Mouse (Mus musculus) embryonic facial prominence, embryonic 10.5 days (tissue): ENCODE data around the gene Ptrh1. TPM values are rescaled to one million over a fixed set of nuclear protein-coding genes. Genes with fewer than 3 reads are reported as not detected.

Experiments
- DNase-seq: peaks from one replicate; pipeline ENCODE4 v3.0.0-alpha.2; 2017; ENCODE audit warnings: low spot score
- H3K27ac ChIP-seq: fragments of 300-500 bp; sonication (generic); replicated peaks from 2 replicates; pipeline ENCODE4 v1.5.1; 2016; ENCODE audit warnings: mild to moderate bottlenecking
- H3K27me3 ChIP-seq: fragments of 300-500 bp; sonication (generic); replicated peaks from 2 replicates; pipeline ENCODE4 v1.6.1; 2016; ENCODE audit warnings: low read depth, mild to moderate bottlenecking; ENCODE audit not compliant: poor library complexity, severe bottlenecking
- H3K36me3 ChIP-seq: fragments of 300-500 bp; sonication (generic); replicated peaks from 2 replicates; pipeline ENCODE4 v1.6.1; 2016; ENCODE audit warnings: mild to moderate bottlenecking, moderate library complexity
- H3K4me1 ChIP-seq: fragments of 300-500 bp; sonication (generic); 2 replicates; pipeline ENCODE4 v1.6.1; 2016
- H3K4me3 ChIP-seq: fragments of 300-500 bp; sonication (generic); 2 replicates; pipeline ENCODE4 v1.5.1; 2016; ENCODE audit warnings: mild to moderate bottlenecking, moderate library complexity
- H3K9me3 ChIP-seq: fragments of 300-500 bp; sonication (generic); 2 replicates; pipeline ENCODE4 v1.6.1; 2016; ENCODE audit warnings: mild to moderate bottlenecking
- WGBS: fragments of 180-500 bp; shearing (Covaris S2); methylation state at CpG from one replicate; pipeline ENCODE4 v1.1.7; 2016; 5-methylcytosine and 5-hydroxymethylcytosine counted together
- polyA plus RNA-seq: library from polyadenylated mRNA; unstranded; fragments of >200 nt; fragmentation: Nextera tagmentation; extraction: Ambion mirVana; gene quantifications from 2 replicates; pipeline ENCODE4 v1.2.1, GENCODE M21; 2016

The Ptrh1 gene
- polyA plus RNA-seq, 1 experiment from 2014 or later: 5.3 TPM

GRCm38 (mm10) chr2:32779131-32779530 lies 3.5 kb downstream of the Ptrh1 start:
- no peaks in the 10 kb centered on the region for H3K36me3 ChIP-seq
- no peak overlapping the region for H3K27ac ChIP-seq
- no peak overlapping the region for H3K4me3 ChIP-seq
- peaks cover 42% of the 10 kb centered on the region for H3K4me1 ChIP-seq
- H3K9me3 ChIP-seq: no peaks in the 10 kb centered on the region
- WGBS: 18% methylated on average over 8 of the region's 8 CpGs
- peaks cover 21% of the 10 kb centered on the region for H3K27me3 ChIP-seq
- peak; percentile 72 for DNase-seq

GRCm38 (mm10) chr2:32779714-32780113 lies 4.1 kb downstream of the Ptrh1 start:
- WGBS: 92% methylated on average over 6 of the region's 6 CpGs
- no peak for DNase-seq

GRCm38 (mm10) chr2:32781710-32782109 lies 6.1 kb downstream of the Ptrh1 start:
- Histone ChIP-seq H3K4me3 (no peak overlapping the region), H3K36me3 (no peaks in the 10 kb centered on the region), H3K27ac (no peak overlapping the region), H3K4me1 (peaks cover 23% of the 10 kb centered on the region), H3K9me3 (no peaks in the 10 kb centered on the region), H3K27me3 (peaks cover 14% of the 10 kb centered on the region)
- 79% methylated on average over 6 of the region's 6 CpGs for WGBS
- DNase-seq: no peak

More at GRCm38 (mm10) chr2:32779714-32780113, 4.1 kb downstream of the Ptrh1 start:
- Histone ChIP-seq H3K27ac (no peak overlapping the region), H3K27me3 (peaks cover 21% of the 10 kb centered on the region), H3K36me3 (no peaks in the 10 kb centered on the region), H3K4me3 (no peak overlapping the region), H3K4me1 (peaks cover 42% of the 10 kb centered on the region), H3K9me3 (no peaks in the 10 kb centered on the region)

- no peaks in the 10 kb centered on the region for H3K27me3 ChIP-seq
- no peak for DNase-seq
- no peak within 1 kb of the TSS for H3K4me3 ChIP-seq
- WGBS: 65% methylated on average over 4 of the region's 4 CpGs
- H3K4me1 ChIP-seq: peaks cover 18% of the 10 kb centered on the region; the same call in 1 of the 2 replicates
- no peak within 1 kb of the TSS; the same call in 1 of the 2 replicates for H3K27ac ChIP-seq
- no peaks in the 10 kb centered on the region for H3K9me3 ChIP-seq
- H3K36me3 ChIP-seq: peaks cover 4% of the 10 kb centered on the region; the same call in 1 of the 2 replicates
These were observed 8.6 kb downstream of the Ptrh1 start, which contains the start of gene Cfap157 for GRCm38 (mm10) chr2:32784048-32784681. Gene Cfap157, minus strand, starts transcription at chr2:32784428.

- DNase-seq: no peak
- H3K27ac ChIP-seq: no peak overlapping the region
- WGBS: 67% methylated on average over 6 of the region's 6 CpGs
- peaks cover 10% of the 10 kb centered on the region; the same call in 1 of the 2 replicates for H3K4me1 ChIP-seq
- H3K9me3 ChIP-seq: no peaks in the 10 kb centered on the region
- H3K4me3 ChIP-seq: no peak overlapping the region
- no peaks in the 10 kb centered on the region for H3K27me3 ChIP-seq
- peaks cover 4% of the 10 kb centered on the region; the same call in 1 of the 2 replicates for H3K36me3 ChIP-seq
These were observed 11.6 kb downstream of the Ptrh1 start for GRCm38 (mm10) chr2:32787176-32787575.

DNA sequence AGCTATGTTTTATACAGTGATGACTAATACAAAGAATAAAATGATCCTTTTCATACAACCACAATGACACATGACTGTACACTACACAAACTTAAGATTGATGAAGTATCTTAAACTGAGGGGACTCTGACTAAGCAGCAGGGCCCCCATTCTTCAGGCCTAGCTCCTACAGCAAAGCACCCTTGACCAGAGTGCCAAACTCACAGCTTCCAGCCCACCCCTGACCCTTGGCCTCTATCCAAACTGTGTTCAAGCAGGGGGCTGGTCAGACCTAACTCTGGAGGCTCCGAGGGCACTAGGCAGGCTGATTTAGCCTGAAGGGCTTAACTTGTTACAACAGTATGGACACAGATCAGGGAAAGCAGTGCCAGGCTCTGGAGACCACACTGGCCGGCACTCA lies 13.0 kb downstream of the Ptrh1 start:
- Histone ChIP-seq H3K27ac (0 out of 2 replicates have a peak overlapping the region, but pooled peaks have one; percentile 24), H3K4me1 (peaks cover 10% of the 10 kb centered on the region; the same call in 1 of the 2 replicates), H3K9me3 (no peaks in the 10 kb centered on the region), H3K27me3 (no peaks in the 10 kb centered on the region), H3K36me3 (peaks cover 9% of the 10 kb centered on the region; the same call in 1 of the 2 replicates), H3K4me3 (no peak overlapping the region)
- 46% methylated on average over 2 of the region's 2 CpGs for WGBS
- DNase-seq: no peak

GRCm38 (mm10) chr2:32791297-32791696 lies 15.7 kb downstream of the Ptrh1 start:
- no peak overlapping the region for H3K4me3 ChIP-seq
- no peak for DNase-seq
- H3K27ac ChIP-seq: no peak overlapping the region
- H3K9me3 ChIP-seq: no peaks in the 10 kb centered on the region
- no peaks in the 10 kb centered on the region for H3K27me3 ChIP-seq
- peaks cover 7% of the 10 kb centered on the region; the same call in 1 of the 2 replicates for H3K4me1 ChIP-seq
- H3K36me3 ChIP-seq: peaks cover 34% of the 10 kb centered on the region
- 90% methylated on average over 6 of the region's 6 CpGs for WGBS

DNA sequence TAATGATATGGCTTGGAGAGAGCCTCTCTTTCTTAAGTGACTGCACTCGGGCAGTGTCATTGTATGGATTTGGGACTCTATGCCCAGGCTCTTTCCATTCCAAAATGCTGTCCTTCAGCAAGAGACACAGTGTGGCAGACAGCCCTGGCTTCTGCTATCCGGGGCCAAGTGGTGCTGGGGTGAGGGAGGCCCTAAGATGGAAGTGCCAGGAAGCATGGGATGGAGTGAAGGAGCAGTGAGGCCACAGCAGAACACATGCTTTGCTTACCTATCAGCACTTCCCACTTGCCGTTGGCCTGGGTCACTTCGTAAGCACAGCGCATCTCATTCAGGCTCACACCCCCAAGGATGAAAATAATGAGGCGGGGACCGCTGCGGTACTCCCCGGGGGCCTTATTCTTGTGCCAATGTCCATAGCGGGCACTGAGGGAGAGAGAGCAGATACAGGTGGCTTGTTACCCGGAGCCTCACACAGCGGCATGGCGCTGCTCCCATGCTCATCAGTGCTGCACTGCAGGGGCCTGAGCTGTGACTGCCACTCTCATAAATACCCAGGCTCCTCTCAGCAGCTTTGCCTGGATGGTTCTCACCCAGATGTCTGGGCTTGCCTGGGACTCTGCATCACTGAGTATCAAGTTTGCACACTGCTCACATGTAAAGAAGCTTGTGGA lies 20.3 kb downstream of the Ptrh1 start:
- Histone ChIP-seq H3K27ac (no peak overlapping the region), H3K9me3 (no peaks in the 10 kb centered on the region), H3K27me3 (no peaks in the 10 kb centered on the region), H3K4me1 (peaks cover 11% of the 10 kb centered on the region), H3K36me3 (peaks cover 67% of the 10 kb centered on the region), H3K4me3 (no peak overlapping the region)
- no peak for DNase-seq
- 91% methylated on average over 13 of the region's 13 CpGs for WGBS

GRCm38 (mm10) chr2:32798251-32798962 lies 22.8 kb downstream of the Ptrh1 start:
- H3K4me3 ChIP-seq: no peak overlapping the region
- peaks cover 84% of the 10 kb centered on the region for H3K36me3 ChIP-seq
- 72% methylated on average over 10 of the region's 10 CpGs for WGBS
- H3K27me3 ChIP-seq: no peaks in the 10 kb centered on the region
- no peak for DNase-seq
- H3K27ac ChIP-seq: no peak overlapping the region; the same call in 1 of the 2 replicates
- peaks cover 11% of the 10 kb centered on the region for H3K4me1 ChIP-seq
- no peaks in the 10 kb centered on the region for H3K9me3 ChIP-seq

GRCm38 (mm10) chr2:32808816-32809566 lies 33.4 kb downstream of the Ptrh1 start:
- Histone ChIP-seq H3K4me1 (peaks cover 19% of the 10 kb centered on the region; the same call in 1 of the 2 replicates), H3K36me3 (peaks cover 63% of the 10 kb centered on the region), H3K27ac (no peak overlapping the region), H3K4me3 (no peak overlapping the region), H3K9me3 (no peaks in the 10 kb centered on the region), H3K27me3 (no peaks in the 10 kb centered on the region)
- DNase-seq: no peak
- WGBS: 93% methylated on average over 14 of the region's 14 CpGs

GRCm38 (mm10) chr2:32811959-32812358 lies 36.4 kb downstream of the Ptrh1 start:
- peak overlapping the region; percentile 40; the same call in 1 of the 2 replicates for H3K27ac ChIP-seq
- WGBS: 87% methylated on average over 8 of the region's 8 CpGs
- H3K9me3 ChIP-seq: no peaks in the 10 kb centered on the region
- no peaks in the 10 kb centered on the region for H3K27me3 ChIP-seq
- DNase-seq: no peak
- peaks cover 12% of the 10 kb centered on the region for H3K4me1 ChIP-seq
- no peak overlapping the region for H3K4me3 ChIP-seq
- H3K36me3 ChIP-seq: peaks cover 52% of the 10 kb centered on the region

GRCm38 (mm10) chr2:32816497-32816896 lies 40.9 kb downstream of the Ptrh1 start:
- H3K36me3 ChIP-seq: peaks cover 30% of the 10 kb centered on the region
- H3K4me1 ChIP-seq: peaks cover 5% of the 10 kb centered on the region; the same call in 1 of the 2 replicates
- DNase-seq: no peak
- no peak overlapping the region for H3K27ac ChIP-seq
- no peaks in the 10 kb centered on the region for H3K9me3 ChIP-seq
- no peaks in the 10 kb centered on the region for H3K27me3 ChIP-seq
- no peak overlapping the region for H3K4me3 ChIP-seq
- 95% methylated on average over 2 of the region's 2 CpGs for WGBS
